Mouse (Mus musculus) midbrain, embryonic 15.5 days (tissue): ENCODE measurements around the gene Myof. TPM values are rescaled to one million over a fixed set of nuclear protein-coding genes. Genes with fewer than 3 reads are reported as not detected.
A peak's percentile ranks its signal among the peaks of the same experiment; 100 is the strongest.

Experiments used
- ATAC-seq: fragments of 200-750 bp; cut with Nextera tagmentation; replicated peaks from 2 replicates; pipeline ENCODE4 v1.8.0; 2017; ENCODE audit warnings: moderate TSS enrichment
- H3K27ac ChIP-seq: fragments of 300-500 bp; sonication (generic); 2 replicates; pipeline ENCODE4 v1.5.1; 2015; ENCODE audit warnings: mild to moderate bottlenecking, inconsistent platforms
- H3K27me3 ChIP-seq: fragments of 300-500 bp; sonication (generic); replicated peaks from 2 replicates; pipeline ENCODE4 v1.6.1; 2015; ENCODE audit warnings: inconsistent platforms
- H3K36me3 ChIP-seq: fragments of 300-500 bp; sonication (generic); replicated peaks from 2 replicates; pipeline ENCODE4 v1.6.1; 2015; ENCODE audit warnings: inconsistent platforms
- H3K4me1 ChIP-seq: fragments of 300-500 bp; sonication (generic); 2 replicates; pipeline ENCODE4 v1.6.1; 2015; ENCODE audit warnings: inconsistent platforms
- H3K4me2 ChIP-seq: fragments of 300-500 bp; sonication (generic); 2 replicates; pipeline ENCODE4 v1.6.1; 2015; ENCODE audit warnings: inconsistent platforms, mild to moderate bottlenecking, moderate library complexity
- H3K4me3 ChIP-seq: fragments of 300-500 bp; sonication (generic); 2 replicates; pipeline ENCODE4 v1.5.1; 2015; ENCODE audit warnings: mild to moderate bottlenecking, inconsistent platforms
- H3K9ac ChIP-seq: fragments of 300-500 bp; sonication (generic); 2 replicates; pipeline ENCODE4 v1.6.1; 2015; ENCODE audit warnings: mild to moderate bottlenecking, inconsistent platforms
- H3K9me3 ChIP-seq: fragments of 300-500 bp; sonication (generic); 2 replicates; pipeline ENCODE4 v1.6.1; 2016; ENCODE audit warnings: inconsistent platforms
- WGBS: fragments of 180-500 bp; shearing (Covaris S2); methylation state at CpG from one replicate; pipeline ENCODE4 v1.1.7; 2015; ENCODE audit warnings: mixed read lengths; 5-methylcytosine and 5-hydroxymethylcytosine counted together
- polyA plus RNA-seq: library from polyadenylated mRNA; unstranded; fragments of >200 nt; fragmentation: Nextera tagmentation; extraction: Ambion mirVana; gene quantifications from 2 replicates; pipeline ENCODE4 v1.2.1, GENCODE M21; 2015

The Myof gene
- polyA plus RNA-seq, 1 experiment from 2014 or later = 2.5 TPM

DNA sequence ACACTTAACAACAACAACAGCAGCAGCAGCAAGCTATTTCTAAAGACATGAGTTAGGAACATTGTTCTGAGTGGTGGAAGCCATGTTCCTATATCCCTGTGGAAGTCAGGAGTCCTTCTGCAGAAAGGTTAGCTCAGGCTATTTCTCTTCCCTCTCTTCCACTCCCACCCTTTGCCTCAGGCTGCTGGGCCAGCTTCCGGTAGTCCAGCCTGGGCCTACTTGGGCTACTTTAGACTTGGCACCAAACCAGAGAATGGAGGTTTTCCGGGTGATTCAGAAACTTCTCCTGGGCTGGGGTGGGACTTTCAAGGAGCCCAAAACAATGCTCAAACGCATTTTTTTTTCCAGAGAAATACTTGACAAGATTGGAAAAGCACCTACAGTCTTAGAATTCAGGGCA, 87.4 kb downstream of the Myof start:
- Histone ChIP-seq H3K9ac (no peak overlapping the region), H3K4me1 (no peaks in the 10 kb centered on the region), H3K27me3 (no peaks in the 10 kb centered on the region), H3K9me3 (no peaks in the 10 kb centered on the region), H3K27ac (no peak overlapping the region), H3K4me3 (no peak overlapping the region), H3K4me2 (no peak overlapping the region), H3K36me3 (no peaks in the 10 kb centered on the region)
- ATAC-seq = 0 out of 2 replicates have a peak, but pooled peaks have one; percentile 11
- 84% methylated on average over 3 of the region's 3 CpGs for WGBS

- Histone ChIP-seq H3K9ac (no peak overlapping the region), H3K9me3 (no peaks in the 10 kb centered on the region), H3K27me3 (no peaks in the 10 kb centered on the region), H3K27ac (no peak overlapping the region), H3K36me3 (no peaks in the 10 kb centered on the region), H3K4me2 (no peak overlapping the region), H3K4me3 (no peak overlapping the region), H3K4me1 (no peaks in the 10 kb centered on the region)
- 36% methylated on average over 7 of the region's 7 CpGs for WGBS
- peak; percentile 89 for ATAC-seq
Measured at GRCm38 (mm10) chr19:37955425-37956001, 87.9 kb downstream of the Myof start.

GRCm38 (mm10) chr19:37954772-37955171, 88.6 kb downstream of the Myof start:
- no peak for ATAC-seq
- no peak overlapping the region for H3K4me2 ChIP-seq
- H3K27ac ChIP-seq = no peak overlapping the region
- no peaks in the 10 kb centered on the region for H3K4me1 ChIP-seq
- no peak overlapping the region for H3K9ac ChIP-seq
- no peaks in the 10 kb centered on the region for H3K9me3 ChIP-seq
- WGBS = 75% methylated on average over 5 of the region's 5 CpGs
- H3K4me3 ChIP-seq = no peak overlapping the region
- H3K27me3 ChIP-seq = no peaks in the 10 kb centered on the region
- no peaks in the 10 kb centered on the region for H3K36me3 ChIP-seq

DNA sequence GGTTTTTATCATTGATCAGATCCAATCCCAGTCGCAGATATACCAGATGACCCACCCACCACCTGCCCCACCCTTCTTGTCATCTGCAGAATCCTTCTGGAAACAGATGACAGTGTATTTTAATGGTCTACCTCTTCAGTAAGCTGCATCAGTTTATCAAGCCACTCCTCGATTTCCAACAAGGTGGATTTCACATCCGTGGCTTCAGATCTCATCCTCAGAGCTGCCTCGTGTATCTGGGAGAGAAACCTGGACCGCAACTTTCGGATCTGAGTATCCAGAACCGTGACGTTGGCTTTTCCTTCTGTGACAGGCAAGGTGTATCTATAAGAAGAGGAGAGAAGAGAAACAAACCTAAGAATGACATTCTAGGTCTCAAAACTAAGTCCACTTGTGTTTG, 89.1 kb downstream of the Myof start:
- Histone ChIP-seq H3K4me3 (no peak overlapping the region), H3K9ac (no peak overlapping the region), H3K4me1 (no peaks in the 10 kb centered on the region), H3K36me3 (no peaks in the 10 kb centered on the region), H3K27ac (no peak overlapping the region), H3K9me3 (no peaks in the 10 kb centered on the region), H3K27me3 (no peaks in the 10 kb centered on the region), H3K4me2 (no peak overlapping the region)
- no peak for ATAC-seq
- 80% methylated on average over 8 of the region's 8 CpGs for WGBS

DNA sequence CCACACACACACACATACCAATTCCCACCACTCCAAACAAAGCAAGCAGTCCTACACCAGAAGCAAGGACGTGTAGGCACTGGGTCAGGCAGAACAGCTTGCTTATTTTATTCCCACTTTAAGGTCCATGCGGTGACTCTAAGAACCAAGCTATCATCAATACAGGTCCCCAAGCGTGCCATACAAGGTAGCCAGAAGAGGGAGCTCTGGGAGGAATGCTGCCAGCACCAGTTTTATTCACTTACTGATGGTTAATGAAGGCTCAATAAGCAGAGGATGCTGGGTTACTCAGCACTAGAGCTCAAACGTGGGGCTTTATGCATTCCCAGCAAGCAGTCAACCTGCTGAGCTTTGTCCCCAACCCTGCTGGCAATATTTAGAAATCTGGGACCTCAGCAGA, 96.7 kb downstream of the Myof start:
- Histone ChIP-seq H3K4me1 (no peaks in the 10 kb centered on the region), H3K27me3 (no peaks in the 10 kb centered on the region), H3K9me3 (no peaks in the 10 kb centered on the region), H3K9ac (no peak overlapping the region), H3K36me3 (no peaks in the 10 kb centered on the region), H3K27ac (no peak overlapping the region), H3K4me3 (no peak overlapping the region), H3K4me2 (no peak overlapping the region)
- ATAC-seq = no peak
- 27% methylated on average over 4 of the region's 4 CpGs for WGBS

DNA sequence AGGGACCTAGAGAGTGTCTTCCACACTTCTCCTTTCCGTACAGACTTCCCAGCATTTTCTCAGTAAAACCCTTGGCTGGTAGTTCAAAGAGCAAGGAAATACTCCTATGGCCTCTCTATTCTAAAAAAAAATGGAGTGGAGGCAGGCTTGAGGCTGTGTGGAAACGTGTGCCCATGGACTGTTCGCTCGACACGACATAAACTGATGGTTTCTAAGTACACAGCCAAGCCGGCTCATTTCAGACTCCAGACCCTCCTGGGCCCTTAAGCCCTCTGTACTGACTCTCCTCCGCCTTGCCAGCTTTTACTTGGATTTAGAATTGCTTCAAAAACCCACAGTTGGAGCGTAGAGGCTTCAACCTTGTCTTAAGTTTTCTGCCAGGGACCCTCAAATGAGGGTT, 97.3 kb downstream of the Myof start:
- Histone ChIP-seq H3K27me3 (no peaks in the 10 kb centered on the region), H3K9ac (no peak overlapping the region), H3K4me3 (no peak overlapping the region), H3K4me1 (no peaks in the 10 kb centered on the region), H3K9me3 (no peaks in the 10 kb centered on the region), H3K27ac (no peak overlapping the region), H3K4me2 (no peak overlapping the region), H3K36me3 (no peaks in the 10 kb centered on the region)
- WGBS = 79% methylated on average over 8 of the region's 8 CpGs
- no peak for ATAC-seq

- Histone ChIP-seq H3K4me1 (no peaks in the 10 kb centered on the region), H3K36me3 (no peaks in the 10 kb centered on the region), H3K27me3 (no peaks in the 10 kb centered on the region), H3K27ac (no peak overlapping the region), H3K9me3 (no peaks in the 10 kb centered on the region), H3K4me2 (no peak overlapping the region), H3K9ac (no peak overlapping the region), H3K4me3 (no peak overlapping the region)
- ATAC-seq = no peak
- WGBS = 85% methylated on average over 10 of the region's 10 CpGs
Measured at GRCm38 (mm10) chr19:37939203-37939602, 104.2 kb downstream of the Myof start.

GRCm38 (mm10) chr19:37937092-37937491, 106.3 kb downstream of the Myof start:
- Histone ChIP-seq H3K4me3 (no peak overlapping the region), H3K9me3 (no peaks in the 10 kb centered on the region), H3K36me3 (no peaks in the 10 kb centered on the region), H3K27me3 (no peaks in the 10 kb centered on the region), H3K4me1 (no peaks in the 10 kb centered on the region), H3K4me2 (no peak overlapping the region), H3K27ac (no peak overlapping the region), H3K9ac (no peak overlapping the region)
- ATAC-seq = no peak

DNA sequence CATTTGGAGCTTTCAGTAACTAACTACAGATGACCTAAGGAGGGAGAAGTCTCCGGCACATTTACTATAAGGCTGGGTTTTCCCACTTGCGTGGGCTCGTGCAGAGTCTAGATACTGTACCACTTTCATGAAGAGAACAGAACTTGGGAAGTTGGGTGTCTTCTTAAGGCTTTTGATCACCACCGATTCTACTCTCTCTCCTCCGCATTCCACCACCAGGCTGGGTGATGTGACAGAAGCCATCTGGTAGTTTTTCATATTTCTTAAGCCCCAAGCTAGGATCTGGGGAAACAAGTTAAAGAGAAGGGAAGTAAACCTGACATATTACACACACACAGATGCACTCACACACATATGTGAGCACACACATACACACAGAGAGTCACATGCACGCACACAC, 108.7 kb downstream of the Myof start:
- no peaks in the 10 kb centered on the region for H3K4me1 ChIP-seq
- no peaks in the 10 kb centered on the region for H3K9me3 ChIP-seq
- no peaks in the 10 kb centered on the region for H3K27me3 ChIP-seq
- H3K36me3 ChIP-seq = no peaks in the 10 kb centered on the region
- no peak for ATAC-seq
- no peak overlapping the region for H3K4me3 ChIP-seq
- no peak overlapping the region for H3K27ac ChIP-seq
- 94% methylated on average over 6 of the region's 6 CpGs for WGBS
- H3K4me2 ChIP-seq = no peak overlapping the region
- H3K9ac ChIP-seq = no peak overlapping the region

GRCm38 (mm10) chr19:37932198-37932597, 111.2 kb downstream of the Myof start:
- H3K9me3 ChIP-seq = no peaks in the 10 kb centered on the region
- no peak overlapping the region for H3K9ac ChIP-seq
- 95% methylated on average over 2 of the region's 2 CpGs for WGBS
- H3K4me2 ChIP-seq = no peak overlapping the region
- H3K4me1 ChIP-seq = no peaks in the 10 kb centered on the region
- no peak overlapping the region for H3K4me3 ChIP-seq
- no peak overlapping the region for H3K27ac ChIP-seq
- no peak for ATAC-seq
- H3K36me3 ChIP-seq = no peaks in the 10 kb centered on the region
- no peaks in the 10 kb centered on the region for H3K27me3 ChIP-seq

DNA sequence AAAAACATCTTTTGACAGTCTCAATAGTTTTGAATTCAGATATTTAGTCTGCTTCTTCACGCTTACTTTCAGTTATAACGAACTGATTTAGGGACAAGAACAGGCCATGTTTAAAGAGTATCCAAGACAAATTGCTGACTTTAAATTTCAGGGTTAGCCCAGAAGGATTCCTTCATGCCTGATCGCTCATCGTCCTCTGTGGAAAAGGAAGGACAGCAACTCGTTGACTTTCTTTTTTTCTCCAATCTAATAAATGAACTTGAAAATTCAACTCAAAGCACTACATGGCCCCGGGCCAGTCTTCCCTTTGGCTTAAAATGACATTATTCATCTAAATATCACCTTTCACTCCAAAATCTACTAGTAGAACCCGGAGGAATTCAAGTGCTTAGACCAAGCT, 115.5 kb downstream of the Myof start:
- WGBS = 85% methylated on average over 7 of the region's 7 CpGs
- no peak overlapping the region for H3K4me2 ChIP-seq
- no peaks in the 10 kb centered on the region for H3K36me3 ChIP-seq
- H3K4me3 ChIP-seq = no peak overlapping the region
- H3K9me3 ChIP-seq = no peaks in the 10 kb centered on the region
- no peak overlapping the region for H3K9ac ChIP-seq
- H3K27me3 ChIP-seq = no peaks in the 10 kb centered on the region
- ATAC-seq = no peak
- no peak overlapping the region for H3K27ac ChIP-seq
- no peaks in the 10 kb centered on the region for H3K4me1 ChIP-seq

GRCm38 (mm10) chr19:37925323-37925722, 118.1 kb downstream of the Myof start:
- no peak for ATAC-seq
- WGBS = 92% methylated on average over 3 of the region's 3 CpGs
- H3K27me3 ChIP-seq = no peaks in the 10 kb centered on the region

DNA sequence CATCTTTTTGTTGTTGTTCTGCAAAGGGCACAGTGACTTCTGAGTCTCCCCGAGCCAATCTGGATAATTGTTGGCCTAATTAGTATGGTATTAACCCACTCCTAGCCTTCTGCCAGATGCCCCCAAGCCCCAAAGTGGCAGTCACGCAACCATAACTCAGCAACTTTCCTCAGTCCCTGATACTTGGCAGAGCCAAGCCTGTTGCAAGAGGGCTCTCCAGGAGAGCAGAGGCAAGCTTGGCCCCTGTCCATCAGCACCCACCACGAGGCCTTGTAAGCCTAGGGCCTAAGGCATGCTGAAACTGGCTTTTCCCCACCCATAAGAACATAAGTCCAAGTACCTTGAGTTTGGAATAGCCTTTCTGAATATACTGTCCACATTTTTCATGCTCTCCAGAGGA, 119.1 kb downstream of the Myof start:
- Histone ChIP-seq H3K27me3 (no peaks in the 10 kb centered on the region), H3K9ac (no peak overlapping the region), H3K27ac (no peak overlapping the region), H3K9me3 (no peaks in the 10 kb centered on the region), H3K36me3 (no peaks in the 10 kb centered on the region), H3K4me1 (no peaks in the 10 kb centered on the region), H3K4me3 (no peak overlapping the region), H3K4me2 (no peak overlapping the region)
- no peak for ATAC-seq
- WGBS = 53% methylated on average over 3 of the region's 3 CpGs

More at GRCm38 (mm10) chr19:37925323-37925722, 118.1 kb downstream of the Myof start:
- Histone ChIP-seq H3K4me3 (no peak overlapping the region), H3K9ac (no peak overlapping the region), H3K27ac (no peak overlapping the region), H3K36me3 (no peaks in the 10 kb centered on the region), H3K4me2 (no peak overlapping the region), H3K4me1 (no peaks in the 10 kb centered on the region), H3K9me3 (no peaks in the 10 kb centered on the region)
